Mouse (Mus musculus): Measurements from ENCODE around the gene Mycl. TPM values are rescaled to one million over a fixed set of nuclear protein-coding genes. Genes with fewer than 3 reads are reported as not detected.

The Mycl gene
- polyA plus RNA-seq (2015; fragmentation: Illumina TruSeq; extraction: RNeasy Lipid Tissue Mini Kit (QIAGEN cat#74804); ENCODE audit: insufficient read depth, low replicate concordance), result 16.0 TPM

DNA sequence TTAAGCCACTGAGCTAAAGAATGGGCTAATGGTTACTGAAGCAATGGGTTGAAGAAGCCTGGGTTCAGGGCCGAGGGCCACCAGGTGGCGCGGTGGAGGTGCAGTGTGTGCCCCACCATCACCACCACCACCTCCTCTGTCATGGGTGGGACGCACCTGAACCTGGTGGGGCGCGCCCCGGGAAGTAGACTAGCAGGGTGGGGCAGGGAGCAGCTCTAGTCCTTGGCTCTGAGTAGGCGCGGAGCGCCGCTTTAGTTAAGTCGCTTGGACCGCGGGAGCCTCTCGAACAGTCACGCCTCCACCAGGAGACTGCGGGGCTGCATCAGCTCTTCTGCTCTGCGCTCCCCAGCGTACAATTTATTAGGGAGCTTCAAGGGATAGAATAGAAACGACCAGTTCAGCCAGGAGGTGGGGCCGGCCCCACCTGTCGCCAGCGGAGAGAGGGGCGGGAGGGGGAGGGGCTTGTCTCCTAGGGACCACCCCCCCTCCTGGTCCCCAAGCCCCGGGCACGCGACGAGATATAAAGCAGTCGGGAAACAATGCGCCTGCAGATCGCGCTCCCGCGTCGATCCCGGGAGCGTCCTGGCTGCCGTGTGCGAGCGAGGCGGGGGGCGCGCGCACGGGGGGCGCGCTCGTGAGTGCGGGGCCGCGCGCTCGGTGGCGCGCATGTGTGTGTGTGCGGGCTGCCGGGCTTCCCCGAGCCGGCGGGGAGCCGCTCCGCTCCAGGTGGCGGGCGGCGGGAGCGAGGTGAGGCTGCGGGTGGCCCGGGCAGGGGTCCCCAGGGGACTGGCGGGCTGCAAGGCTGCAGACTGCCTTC, at the start of gene Mycl:
Gene Mycl, plus strand, starts transcription at position 249 of the 817 bp plus-strand sequence.

DNA sequence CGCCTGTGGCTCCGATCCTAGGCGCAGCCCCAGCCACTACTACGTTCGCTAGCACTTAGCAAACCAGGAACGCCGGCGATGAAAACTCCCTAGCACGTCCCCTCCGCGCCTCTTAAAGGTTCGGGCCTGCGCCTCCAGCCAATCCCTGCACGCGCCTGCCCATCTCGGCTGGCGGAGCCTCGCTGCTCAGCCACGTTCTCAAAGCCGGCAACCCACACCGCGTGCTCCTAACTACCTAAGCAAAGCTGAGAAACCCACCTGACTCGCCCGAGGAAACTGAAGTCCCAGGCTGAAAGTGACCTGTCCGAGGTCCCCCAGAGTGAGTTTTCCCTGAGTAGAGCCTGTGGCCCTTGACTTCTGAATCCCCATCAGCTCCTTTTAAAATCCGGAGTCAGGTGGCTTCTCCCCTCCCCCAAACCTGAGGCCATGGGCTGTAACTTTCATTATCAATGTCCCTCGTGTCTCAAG, 34.3 kb upstream of the Mycl start, which contains the start of gene Mfsd2a:
Gene Mfsd2a, minus strand, starts transcription at position 89 of the 468 bp plus-strand sequence.

DNA sequence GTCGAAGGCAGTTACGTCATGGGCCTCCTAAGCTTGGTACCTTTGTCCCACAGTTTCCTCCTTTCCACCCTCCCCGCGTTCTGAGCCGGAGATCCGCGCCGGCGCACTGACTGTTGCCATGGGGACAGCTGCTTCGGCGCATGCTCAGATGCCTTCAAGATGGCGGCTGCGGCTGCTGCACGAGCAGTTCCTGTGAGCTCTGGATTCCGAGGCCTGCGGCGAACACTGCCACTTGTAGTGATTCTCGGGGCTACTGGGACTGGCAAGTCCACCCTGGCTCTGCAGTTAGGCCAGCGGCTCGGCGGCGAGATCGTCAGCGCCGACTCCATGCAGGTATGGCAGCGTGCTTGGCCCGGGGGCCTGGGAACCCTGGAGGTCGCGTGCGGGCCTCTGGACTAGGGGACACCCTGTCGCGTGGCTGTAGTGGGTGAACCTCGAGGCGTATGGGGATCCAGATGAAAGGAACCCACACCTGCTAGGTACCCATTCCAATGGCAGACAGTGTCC, 21.1 kb downstream of the Mycl start, which contains the start of gene Trit1:
Gene Trit1, plus strand, starts transcription at position 147 of the 507 bp plus-strand sequence.

Other genes with a start within 250 kb of the Mycl start
- 330 TPM for gene Ppt1, start 159.4 kb upstream of the Mycl start, polyA plus RNA-seq (2015; fragmentation: Illumina TruSeq; extraction: RNeasy Lipid Tissue Mini Kit (QIAGEN cat#74804); ENCODE audit: insufficient read depth, low replicate concordance)
- gene Cap1, start 109.6 kb upstream of the Mycl start, polyA plus RNA-seq (2015; fragmentation: Illumina TruSeq; extraction: RNeasy Lipid Tissue Mini Kit (QIAGEN cat#74804); ENCODE audit: insufficient read depth, low replicate concordance), result 418 TPM
- 0.59 TPM for gene Mfsd2a, start 34.5 kb upstream of the Mycl start, polyA plus RNA-seq (2015; fragmentation: Illumina TruSeq; extraction: RNeasy Lipid Tissue Mini Kit (QIAGEN cat#74804); ENCODE audit: insufficient read depth, low replicate concordance)
- gene Trit1, start 20.9 kb downstream of the Mycl start, polyA plus RNA-seq (2015; fragmentation: Illumina TruSeq; extraction: RNeasy Lipid Tissue Mini Kit (QIAGEN cat#74804); ENCODE audit: insufficient read depth, low replicate concordance), result 34.0 TPM
- not detected for gene Bmp8b, start 109.5 kb downstream of the Mycl start, polyA plus RNA-seq (2015; fragmentation: Illumina TruSeq; extraction: RNeasy Lipid Tissue Mini Kit (QIAGEN cat#74804); ENCODE audit: insufficient read depth, low replicate concordance)
- gene Oxct2b, start 120.6 kb downstream of the Mycl start, polyA plus RNA-seq (2015; fragmentation: Illumina TruSeq; extraction: RNeasy Lipid Tissue Mini Kit (QIAGEN cat#74804); ENCODE audit: insufficient read depth, low replicate concordance), result not detected
- 44.1 TPM for gene Ppie, start 144.3 kb downstream of the Mycl start, polyA plus RNA-seq (2015; fragmentation: Illumina TruSeq; extraction: RNeasy Lipid Tissue Mini Kit (QIAGEN cat#74804); ENCODE audit: insufficient read depth, low replicate concordance)
- not detected for gene Hpcal4, start 187.6 kb downstream of the Mycl start, polyA plus RNA-seq (2015; fragmentation: Illumina TruSeq; extraction: RNeasy Lipid Tissue Mini Kit (QIAGEN cat#74804); ENCODE audit: insufficient read depth, low replicate concordance)
- not detected for gene Nt5c1a, start 205.9 kb downstream of the Mycl start, polyA plus RNA-seq (2015; fragmentation: Illumina TruSeq; extraction: RNeasy Lipid Tissue Mini Kit (QIAGEN cat#74804); ENCODE audit: insufficient read depth, low replicate concordance)
- 2.5 TPM for gene Heyl, start 237.9 kb downstream of the Mycl start, polyA plus RNA-seq (2015; fragmentation: Illumina TruSeq; extraction: RNeasy Lipid Tissue Mini Kit (QIAGEN cat#74804); ENCODE audit: insufficient read depth, low replicate concordance)